Mouse (Mus musculus): Measurements from ENCODE around the gene Cd300lg.

Cd300lg gene

DNA sequence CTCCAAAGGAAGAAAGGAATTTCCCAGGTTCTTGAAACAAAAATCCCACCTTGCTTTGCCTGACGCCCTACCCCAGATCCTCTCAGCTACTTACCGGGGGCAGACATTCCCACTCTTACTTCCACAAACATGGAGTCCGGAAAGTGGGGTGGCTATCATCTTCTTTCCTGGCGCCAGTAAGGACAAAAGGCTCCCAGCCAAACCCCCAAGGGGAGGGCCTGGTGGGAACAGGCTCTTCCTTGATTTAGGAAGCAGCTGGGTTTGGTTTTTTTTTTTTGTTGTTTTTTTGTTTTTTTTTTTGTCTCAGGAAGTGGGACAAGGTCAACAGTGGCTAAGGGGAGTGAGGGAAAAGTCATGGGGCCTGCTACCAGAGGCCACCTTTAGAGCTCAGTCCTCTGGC is 10.2 kb downstream of the Cd300lg start:
- no peak for DNase-seq (ENCODE audit: low spot score in 2 of 2)

DNA sequence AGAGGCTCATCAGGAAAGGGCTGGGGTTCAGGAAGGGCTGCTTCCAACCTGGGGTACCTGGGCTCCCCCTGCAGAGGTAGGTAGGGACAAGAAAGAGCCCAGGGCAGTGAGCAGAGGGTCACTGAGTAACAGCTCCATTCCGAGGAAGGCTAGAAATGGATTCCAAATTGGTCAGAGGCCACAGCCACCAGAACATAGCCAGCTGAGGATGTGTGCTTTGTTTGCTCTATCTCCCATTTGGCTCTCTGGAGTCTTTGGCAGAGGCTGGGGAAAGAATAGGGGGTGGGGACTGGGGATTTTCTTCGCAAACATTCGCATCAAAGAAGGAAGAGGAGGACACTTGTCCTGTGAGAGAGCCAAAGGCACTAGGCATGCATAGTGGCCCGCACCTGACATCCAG is 10.6 kb downstream of the Cd300lg start:
- no peak for DNase-seq (ENCODE audit: low spot score in 2 of 2)

DNA sequence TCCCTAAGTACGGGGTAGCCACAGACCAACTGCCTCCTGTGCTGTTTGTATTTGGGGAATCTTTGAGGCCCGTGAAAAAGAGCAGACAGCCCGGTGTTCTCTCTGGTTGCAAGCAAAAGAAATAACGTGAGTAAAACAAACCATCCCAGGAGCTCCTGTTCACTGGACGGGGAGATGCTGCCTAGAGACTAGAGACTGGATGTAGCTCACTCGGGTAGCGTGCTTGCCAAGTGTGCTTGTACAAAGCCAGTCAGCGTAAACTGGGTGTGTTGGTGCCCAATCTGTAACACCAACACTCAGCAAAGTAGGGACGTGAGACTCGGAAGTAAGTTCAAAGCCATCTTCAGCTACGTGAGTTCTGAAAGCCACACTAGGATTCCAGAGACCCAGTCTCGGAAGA is 11.4 kb downstream of the Cd300lg start:
- no peak for DNase-seq (ENCODE audit: low spot score in 2 of 2)

DNA sequence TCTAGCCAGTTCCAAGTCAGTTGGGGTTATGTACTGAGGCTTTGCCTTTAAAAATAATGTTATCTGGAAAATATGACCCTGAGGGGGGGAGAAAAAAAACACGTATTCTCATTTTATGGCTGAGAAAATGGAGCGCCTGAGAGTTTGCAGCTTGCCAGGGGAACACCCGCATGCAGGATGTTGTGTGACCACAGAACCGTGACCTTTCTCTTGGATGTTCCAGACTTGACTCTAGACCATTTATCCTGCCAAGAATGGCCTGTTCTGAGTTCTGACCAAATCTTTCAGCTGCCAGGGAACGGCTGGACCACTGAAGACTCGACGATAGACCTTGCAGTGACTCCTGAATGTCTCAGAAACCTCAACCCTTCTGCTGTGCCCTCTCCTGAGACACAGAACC is 11.9 kb downstream of the Cd300lg start:
- no peak for DNase-seq (ENCODE audit: low spot score in 2 of 2)

DNA sequence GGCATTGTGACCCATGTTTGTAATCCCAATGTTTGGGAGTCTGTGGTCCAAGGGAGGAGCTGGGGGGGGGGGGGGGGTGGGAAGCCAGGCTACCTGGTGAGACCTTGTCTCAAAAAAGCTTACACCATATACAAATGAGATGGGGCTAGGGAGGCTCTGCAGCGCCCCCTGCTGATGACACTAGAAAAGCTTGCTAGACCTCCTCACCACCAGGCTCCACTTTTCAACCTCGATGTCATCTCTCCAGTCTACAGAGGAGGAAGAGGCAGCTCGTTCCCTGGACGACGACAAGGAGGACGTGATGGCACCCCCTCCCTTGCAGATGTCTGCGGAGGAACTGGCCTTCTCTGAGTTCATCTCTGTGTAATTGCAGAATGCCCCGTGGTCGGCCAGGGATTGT is 12.5 kb downstream of the Cd300lg start:
- no peak for DNase-seq (ENCODE audit: low spot score in 2 of 2)

DNA sequence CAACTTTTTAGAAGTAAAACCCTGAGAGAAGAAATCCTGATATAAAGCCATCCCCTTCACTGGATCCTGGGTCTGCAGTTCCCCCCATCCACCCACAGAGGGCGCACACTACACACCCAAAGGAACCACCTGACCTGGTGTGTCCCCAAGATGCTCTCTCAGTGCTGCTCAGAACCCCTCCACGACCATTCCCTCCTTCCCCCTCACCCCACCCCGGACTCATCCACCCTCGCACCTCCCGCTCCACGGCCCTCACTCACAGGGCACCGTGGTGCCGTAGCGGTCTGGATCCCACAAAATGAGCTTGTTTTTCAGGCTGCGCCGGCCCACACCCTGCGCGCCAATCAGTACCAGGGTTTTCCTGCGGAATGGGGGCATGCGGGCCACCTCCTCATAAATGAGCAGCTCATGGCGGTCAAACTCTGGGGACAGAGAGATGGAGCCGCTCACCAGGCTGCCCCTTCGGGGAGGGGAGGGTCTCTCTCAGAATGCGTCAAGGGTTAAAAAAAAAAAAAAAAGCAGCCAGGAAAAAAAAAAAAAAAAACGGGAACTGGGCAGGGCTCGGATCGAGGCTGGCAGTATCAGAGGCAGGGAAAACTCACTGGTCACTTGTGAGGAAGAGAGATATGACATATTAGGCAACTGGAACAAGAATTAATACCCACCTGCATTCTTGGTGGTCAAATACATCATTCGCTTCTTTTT is 20.1 kb downstream of the Cd300lg start:
- peak; percentile 60 to 78 for DNase-seq (ENCODE audit: low spot score in 2 of 2)

DNA sequence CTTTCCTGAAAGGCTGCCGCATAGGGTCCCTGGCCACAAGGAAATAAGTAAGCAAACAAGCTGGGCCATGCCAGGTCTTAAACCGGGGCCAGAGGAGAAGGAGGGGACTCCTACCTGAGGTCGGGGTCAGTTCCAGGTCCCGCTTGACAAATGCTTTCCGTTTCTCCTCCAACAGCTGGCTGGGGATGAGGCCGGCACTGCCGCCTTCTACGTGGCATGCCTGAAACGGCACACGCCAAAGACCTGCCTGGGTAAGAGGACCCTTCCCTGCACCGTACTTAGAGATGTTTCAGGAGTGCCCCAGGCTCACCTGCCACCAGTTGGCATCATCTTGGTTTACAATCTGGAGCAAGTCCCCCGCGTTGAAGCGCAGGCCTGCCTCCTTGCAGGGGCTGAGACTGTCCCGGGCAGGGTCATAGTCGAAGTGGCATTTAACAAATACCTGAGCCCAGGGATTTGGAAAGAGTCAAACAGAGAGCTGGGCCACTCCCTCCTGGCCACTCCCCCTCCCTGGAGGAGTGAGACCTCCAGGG is 20.7 kb downstream of the Cd300lg start:
- DNase-seq (ENCODE audit: low spot score in 2 of 2) = no peak

DNA sequence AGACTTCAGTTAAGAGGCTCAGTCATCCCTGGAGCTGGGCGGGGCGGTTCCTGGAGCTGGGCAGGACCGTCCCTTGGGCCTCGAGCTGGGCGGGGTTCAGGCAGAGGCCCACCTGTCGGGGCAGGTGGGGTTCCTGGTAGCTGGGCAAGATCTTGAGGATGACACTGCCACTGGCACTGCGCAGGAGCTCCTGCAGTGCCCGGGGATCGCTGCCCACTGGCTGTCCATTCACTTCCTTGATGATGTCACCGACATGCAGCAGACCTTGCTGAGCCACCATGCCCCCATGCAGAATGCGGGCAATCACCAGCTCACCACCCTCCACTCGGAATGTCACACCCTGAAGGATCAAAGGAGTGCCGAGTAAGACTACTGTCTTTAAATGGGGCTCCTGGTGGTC is 21.8 kb downstream of the Cd300lg start:
- no peak for DNase-seq (ENCODE audit: low spot score in 2 of 2)

DNA sequence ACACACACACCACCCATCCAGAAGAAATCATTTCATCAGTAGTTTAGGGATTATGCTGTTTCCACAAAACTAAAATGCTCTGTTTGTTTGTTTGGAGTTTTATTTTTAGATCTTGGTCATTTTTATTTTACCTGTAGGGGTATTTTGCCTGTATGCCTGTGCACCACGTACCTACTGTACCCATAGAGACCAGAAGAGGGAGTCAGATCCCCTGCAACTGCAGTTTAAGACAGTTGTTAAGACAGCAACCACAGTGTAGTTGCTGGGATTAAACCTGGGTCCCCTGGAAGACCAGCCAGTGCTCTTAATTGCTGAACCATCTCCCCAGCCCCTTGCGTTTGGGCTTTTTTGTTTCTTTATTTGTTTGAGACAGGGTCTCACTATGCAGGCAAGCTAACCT is 27.7 kb downstream of the Cd300lg start:
- DNase-seq (ENCODE audit: low spot score in 2 of 2) = no peak

DNA sequence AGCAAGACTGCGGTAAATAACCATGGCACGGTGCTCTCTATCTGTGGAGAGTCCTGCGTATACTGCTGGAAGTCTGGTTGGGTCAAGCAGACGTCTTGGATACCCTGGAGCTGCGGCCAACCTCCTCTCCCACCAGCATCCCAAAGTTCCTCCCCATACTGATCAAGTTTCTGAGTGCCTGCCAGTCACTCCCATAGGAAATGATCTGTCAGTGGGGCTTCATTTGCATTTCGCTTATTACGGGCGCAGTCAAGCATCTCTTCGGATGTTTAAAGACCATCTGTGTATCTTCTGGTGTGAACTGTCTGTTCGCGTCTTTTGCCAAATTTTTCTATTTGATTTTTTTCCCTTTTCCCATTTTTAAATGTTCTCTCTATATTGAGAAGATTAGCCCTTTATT is 28.3 kb downstream of the Cd300lg start:
- DNase-seq (ENCODE audit: low spot score in 2 of 2) = no peak

DNA sequence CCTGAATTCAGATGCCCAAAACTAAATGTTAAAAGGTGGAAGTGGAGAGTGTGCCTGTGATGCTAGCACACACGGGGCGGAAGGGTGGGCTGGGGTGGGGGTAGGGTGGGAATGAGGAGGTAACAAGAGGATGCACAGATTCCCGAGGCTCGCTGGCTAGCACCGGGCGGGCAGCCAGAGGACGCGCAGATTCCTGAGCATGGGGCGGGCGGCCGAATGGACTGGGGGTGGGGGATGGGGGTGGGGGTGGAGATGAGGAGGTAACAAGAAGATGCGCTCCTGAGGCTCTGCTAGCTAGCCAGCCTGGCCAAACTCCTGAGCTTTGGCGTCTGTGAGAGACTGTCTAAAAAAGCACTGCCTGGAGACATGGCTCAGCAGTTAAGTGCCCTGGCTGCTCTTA is 29.1 kb downstream of the Cd300lg start:
- DNase-seq (ENCODE audit: low spot score in 2 of 2) = no peak

DNA sequence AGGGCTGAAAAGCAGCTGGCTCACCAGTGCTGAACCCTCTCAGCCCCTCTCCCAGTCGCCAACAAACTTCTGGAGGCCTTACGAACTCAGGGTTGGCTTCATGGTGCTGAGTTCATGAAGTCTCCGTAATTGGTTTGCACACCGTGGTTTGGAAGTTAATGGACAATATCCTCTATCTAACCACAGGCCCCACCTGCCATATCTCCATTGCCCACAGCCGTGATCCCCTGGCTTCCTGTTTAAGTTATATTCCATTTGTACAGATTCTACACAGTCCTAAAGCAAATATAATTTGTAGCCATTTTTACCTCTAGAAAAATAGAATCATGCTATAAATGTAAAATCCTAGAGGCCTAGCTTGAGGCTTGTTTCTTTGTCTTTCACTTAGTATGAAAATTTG is 31.4 kb downstream of the Cd300lg start:
- no peak for DNase-seq (ENCODE audit: low spot score in 2 of 2)

DNA sequence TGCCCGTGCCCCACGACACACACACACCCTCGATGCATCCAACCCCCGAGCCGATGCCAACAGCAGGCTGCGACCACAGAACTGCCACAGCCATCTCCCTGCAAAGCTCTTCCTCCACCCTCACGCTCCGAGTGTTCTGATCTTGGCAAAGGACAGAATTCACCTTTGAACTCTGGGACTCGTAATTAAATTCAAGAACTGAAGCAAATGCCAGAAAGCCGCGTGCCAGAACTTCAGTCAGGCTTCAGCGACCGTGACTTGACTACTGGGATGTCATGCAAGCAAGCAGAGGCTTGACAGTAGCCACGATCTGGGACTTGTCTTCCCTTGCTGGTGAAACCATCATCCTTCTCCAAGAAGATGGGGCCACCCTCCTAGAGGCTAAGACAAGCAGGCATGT is 32.4 kb downstream of the Cd300lg start:
- no peak for DNase-seq (ENCODE audit: low spot score in 2 of 2)

DNA sequence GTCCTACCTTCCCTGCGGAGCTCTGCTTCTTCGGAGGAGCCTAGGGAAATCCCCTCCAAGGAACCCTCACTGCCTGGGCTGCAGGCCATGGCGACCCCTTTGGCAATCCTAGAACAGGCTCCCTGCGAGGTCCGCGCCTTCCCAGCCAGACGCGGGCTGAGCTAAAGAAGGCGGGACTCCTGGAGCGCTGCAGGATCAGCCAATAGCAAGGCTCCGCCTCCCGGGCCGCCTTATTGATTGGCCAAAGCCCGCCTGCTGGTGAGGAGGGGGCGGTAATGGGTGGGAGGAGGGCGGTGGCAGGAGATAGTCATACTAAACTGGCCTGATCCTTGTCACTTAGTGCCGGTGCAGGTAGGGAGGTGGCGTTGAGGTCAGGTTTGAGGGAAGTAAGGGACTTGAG is 41.0 kb downstream of the Cd300lg start:
- peak; percentile 81 to 85 for DNase-seq (ENCODE audit: low spot score in 2 of 2)

DNA sequence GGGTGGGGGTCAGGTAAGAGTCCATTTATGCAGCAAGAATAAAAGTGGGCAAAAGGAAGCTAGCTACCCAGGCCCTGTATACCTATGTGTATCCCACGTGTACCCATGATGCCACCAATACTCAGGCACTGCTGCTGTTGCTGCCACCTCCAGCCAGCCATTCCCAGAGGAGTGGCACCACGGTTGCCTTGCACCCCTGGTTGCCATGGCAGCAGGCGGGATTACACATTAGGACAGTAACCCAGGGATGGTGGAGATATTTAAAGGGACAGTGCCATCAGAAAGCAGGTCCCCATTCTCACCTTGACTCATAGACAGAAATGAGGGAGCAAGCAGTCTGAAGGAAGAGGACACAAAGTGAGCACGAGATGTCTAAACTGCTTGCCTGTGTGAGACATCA is 41.9 kb downstream of the Cd300lg start:
- no peak for DNase-seq (ENCODE audit: low spot score in 2 of 2)

DNA sequence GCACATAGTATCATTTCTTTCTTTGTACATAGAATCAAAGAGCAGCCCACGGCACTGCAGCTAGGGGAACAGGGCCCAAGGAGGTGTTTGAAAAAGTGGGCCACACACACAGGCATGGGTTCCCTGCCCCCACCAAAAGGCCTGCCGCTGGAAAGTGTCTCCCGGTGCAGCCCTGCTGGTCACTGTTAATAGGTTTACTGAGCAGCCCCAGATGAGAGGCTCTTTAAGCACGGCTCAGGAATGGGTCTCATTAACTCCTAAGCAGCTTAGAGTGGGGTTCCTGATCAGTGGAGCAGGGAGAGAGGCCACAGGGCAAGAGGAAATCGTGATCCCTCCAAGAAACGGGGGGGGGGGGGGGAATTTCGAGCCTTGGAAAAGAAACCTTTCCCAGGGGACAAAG is 42.9 kb downstream of the Cd300lg start:
- DNase-seq (ENCODE audit: low spot score in 2 of 2) = no peak

DNA sequence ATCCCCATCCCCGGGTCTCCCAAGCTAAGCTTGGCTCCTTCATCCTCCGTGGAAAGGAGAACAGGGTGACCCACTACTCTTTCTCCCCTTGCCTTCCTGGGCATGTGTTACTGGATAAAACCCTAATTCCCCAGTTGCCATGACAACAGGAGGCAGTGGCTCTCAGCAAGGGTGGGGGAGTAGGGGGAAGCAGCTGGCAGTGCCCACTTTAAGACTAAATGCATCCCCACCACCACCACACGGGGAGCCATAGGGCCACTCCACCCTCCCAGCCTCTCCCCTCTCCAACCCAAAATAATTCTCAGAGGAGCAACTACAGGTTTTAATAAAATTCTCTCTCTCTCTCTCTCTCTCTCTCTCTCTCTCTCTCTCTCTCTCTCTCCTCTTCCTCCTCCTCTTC is 45.0 kb downstream of the Cd300lg start:
- peak; percentile 70 to 84 for DNase-seq (ENCODE audit: low spot score in 2 of 2)

DNA sequence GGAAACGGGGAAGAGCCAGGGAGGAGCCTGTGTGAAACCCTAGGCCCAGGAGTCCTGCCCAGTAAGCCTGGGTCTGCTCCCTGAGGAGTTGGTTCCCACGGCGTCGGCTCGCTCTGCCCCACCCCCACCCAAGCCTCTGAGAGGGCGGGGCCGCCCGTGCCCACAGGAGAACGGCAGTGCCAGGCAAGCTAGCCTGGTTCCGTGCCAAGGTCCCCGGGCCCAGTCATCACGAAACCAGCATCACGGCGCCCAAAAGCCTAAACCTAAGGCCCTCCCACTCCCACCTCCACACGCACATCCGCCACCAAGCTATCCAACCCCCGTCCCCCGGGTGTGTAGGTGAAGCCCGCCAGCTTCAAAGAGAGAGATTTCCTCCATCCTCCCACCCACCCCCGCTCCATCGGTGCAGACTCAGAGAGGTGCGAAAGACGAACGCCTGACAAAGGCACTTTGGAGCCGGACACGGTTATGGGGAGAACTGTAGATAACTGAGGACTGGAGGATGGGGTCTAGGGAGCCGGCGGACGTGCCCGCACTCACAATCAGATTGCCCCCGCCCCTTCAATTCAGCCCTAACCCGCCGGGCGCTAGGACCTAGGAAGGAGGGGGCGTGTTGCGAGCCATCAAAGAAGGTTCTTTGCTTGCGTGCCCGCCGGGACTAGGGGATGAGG is 45.9 kb downstream of the Cd300lg start:
- peak; percentile 81 to 84 for DNase-seq (ENCODE audit: low spot score in 2 of 2)

DNA sequence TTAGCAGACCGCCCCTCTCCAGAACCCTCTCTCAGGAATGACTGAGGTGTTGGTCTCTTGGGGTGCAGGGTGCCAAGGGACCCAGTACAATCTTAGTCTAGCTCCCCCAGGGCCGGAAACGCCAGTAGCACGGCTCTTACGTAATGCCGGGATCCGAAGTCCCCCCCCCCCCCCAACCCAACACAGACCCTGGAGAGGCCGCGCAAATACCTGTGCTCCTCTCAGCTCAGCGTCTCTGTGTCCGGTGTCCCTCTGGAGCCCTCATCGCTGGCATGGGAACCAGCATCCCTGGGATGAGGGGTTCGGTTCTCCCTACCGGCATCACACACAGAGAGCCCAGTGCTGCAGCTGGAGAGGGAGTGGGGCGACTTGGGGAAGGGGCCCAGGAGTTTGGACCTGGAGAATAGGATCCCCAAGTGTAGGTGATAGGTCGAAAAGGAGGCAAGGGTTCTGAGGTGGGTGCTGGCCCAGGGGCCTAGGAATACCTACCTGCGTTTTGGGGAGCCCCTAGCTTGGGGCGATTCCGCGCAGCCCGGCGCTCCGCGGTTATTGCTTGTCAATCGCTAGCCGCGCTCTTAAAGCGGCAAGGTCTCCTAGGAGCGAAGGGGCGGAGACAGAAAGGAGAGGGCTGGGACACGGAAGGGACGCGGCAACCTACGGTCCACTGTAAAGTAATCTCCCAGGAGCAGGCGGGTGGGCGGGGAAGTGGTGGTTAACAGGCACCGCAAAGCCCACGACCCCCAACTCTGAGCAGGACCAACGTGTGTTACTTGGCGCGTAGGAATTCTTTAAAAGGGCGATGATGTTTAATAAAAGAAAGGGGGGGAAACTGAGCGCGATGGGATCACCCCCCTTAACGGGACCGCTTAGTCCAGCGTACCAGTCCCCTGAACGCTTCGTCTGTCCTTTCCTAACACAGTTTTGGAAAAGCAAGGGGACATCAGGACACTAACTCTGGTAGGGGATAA is 46.9 kb downstream of the Cd300lg start, which contains the start of gene Mpp2:
Mpp2 (minus strand) TSS at position 585 of the 968 bp plus-strand sequence.
- peak; percentile 60 to 70 for DNase-seq (ENCODE audit: low spot score in 2 of 2)

DNA sequence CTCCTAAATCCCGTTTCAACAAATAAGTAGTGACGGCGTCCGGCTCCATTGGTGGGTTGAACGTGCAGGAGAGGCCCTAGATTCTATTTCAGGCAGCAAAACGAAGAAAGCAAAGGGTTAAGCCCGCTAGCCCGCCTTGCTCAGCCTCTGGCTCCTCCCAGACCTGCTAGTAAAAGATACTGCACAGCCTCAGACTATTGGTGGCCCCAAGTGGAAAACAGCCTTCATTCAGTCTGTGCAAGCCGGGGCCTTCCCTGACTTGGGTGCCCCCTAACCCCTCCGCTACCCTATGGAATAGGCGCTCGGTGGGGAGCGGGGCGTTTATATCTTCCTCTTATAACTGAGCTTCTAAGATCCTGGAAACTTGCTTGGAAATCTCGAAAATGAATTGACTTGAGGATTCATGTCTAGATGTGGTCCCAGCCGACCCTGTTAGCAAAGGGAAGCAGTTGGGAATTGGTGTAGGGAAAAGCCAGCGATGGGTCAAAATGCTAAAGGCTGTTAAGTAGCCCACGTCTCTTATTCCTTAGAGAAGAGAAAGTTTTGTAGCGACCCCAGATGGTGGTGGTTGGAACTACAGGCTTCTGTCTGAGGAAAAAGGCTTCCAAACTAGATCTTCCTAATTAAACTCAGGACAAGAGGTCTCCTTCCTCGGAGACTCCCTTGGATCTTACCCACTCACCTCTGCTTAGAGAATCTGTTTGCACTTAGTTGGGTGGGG is 47.9 kb downstream of the Cd300lg start:
- DNase-seq (ENCODE audit: low spot score in 2 of 2) = peak; percentile 49 to 66

DNA sequence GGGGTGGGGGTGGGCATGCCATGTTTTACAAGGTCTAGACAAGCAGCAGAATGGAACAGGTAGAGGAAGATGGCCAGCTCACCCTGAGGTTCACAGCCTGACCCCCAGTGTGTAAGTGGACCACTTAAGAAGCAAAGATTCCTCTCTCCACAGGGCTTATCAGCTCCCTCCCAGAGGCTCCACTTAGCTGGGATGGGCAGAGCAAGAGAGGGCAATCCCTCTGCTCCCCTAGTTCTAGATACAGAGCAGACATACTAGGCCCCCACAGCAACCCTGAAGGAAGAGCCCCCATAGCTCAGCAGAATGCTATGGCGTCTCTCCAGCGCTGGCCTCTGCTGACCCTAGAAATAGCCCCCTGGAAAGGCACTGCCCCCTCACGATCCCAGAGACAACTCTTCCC is 54.4 kb downstream of the Cd300lg start:
- no peak for DNase-seq (ENCODE audit: low spot score in 2 of 2)
